Mouse (Mus musculus) E14TG2a.4 (cell line): ENCODE data around the gene Tmem63b.

Experiments used
- H3K27me3 ChIP-seq: 2 replicates; pipeline ENCODE4 v1.6.1; 2014; ENCODE audit warnings: low read length, control low read depth; ENCODE audit not compliant: insufficient read depth
- H3K36me3 ChIP-seq: 2 replicates; pipeline ENCODE4 v1.6.1; 2014; ENCODE audit warnings: low read length, control low read depth; ENCODE audit not compliant: insufficient read depth
- H3K4me1 ChIP-seq: replicated peaks from 2 replicates; pipeline ENCODE4 v1.6.1; 2014; ENCODE audit warnings: low read depth, low read length, control low read depth
- H3K4me3 ChIP-seq: replicated peaks from 2 replicates; pipeline ENCODE4 v1.5.1; 2014; ENCODE audit warnings: mild to moderate bottlenecking, low read length
- H3K9me3 ChIP-seq: 2 replicates; pipeline ENCODE4 v1.6.1; 2014; ENCODE audit warnings: low read length, control low read depth
- CTCF ChIP-seq: conservative IDR thresholded peaks from 2 replicates; pipeline ENCODE4 v1.5.1; 2014; ENCODE audit warnings: low read length
- NANOG ChIP-seq: IDR thresholded peaks from 2 replicates; pipeline ENCODE4 v1.6.1; 2014; ENCODE audit warnings: borderline replicate concordance, low read length, mixed read lengths
- POU5F1 ChIP-seq: IDR thresholded peaks from 2 replicates; pipeline ENCODE4 v1.6.1; 2014; ENCODE audit warnings: low read length, borderline replicate concordance

Tmem63b gene

GRCm38 (mm10) chr17:45653233-45653632 is 33.5 kb downstream of the Tmem63b start:
- TF ChIP-seq NANOG (no peak), CTCF (no peak), POU5F1 (no peak)
- no peaks in the 10 kb centered on the region for H3K27me3 ChIP-seq

GRCm38 (mm10) chr17:45644185-45644584 is 42.5 kb downstream of the Tmem63b start:
- Histone ChIP-seq H3K4me3 (no peak overlapping the region), H3K4me1 (peaks cover 16% of the 10 kb centered on the region), H3K9me3 (peaks cover 2% of the 10 kb centered on the region; the same call in 1 of the 2 replicates), H3K27me3 (no peaks in the 10 kb centered on the region), H3K36me3 (no peaks in the 10 kb centered on the region)
- TF ChIP-seq POU5F1 (no peak), CTCF (peak; percentile 35)

More at GRCm38 (mm10) chr17:45653233-45653632, 33.5 kb downstream of the Tmem63b start:
- Histone ChIP-seq H3K4me1 (peaks cover 15% of the 10 kb centered on the region), H3K4me3 (no peak overlapping the region), H3K36me3 (no peaks in the 10 kb centered on the region), H3K9me3 (no peaks in the 10 kb centered on the region)

GRCm38 (mm10) chr17:45642701-45643100 is 44.0 kb downstream of the Tmem63b start:
- H3K27me3 ChIP-seq: 0 out of 2 replicates have a peak, but pooled peaks cover 3% of the 10 kb centered on the region
- peaks cover 23% of the 10 kb centered on the region for H3K4me1 ChIP-seq
- TF ChIP-seq POU5F1: no peak
- TF ChIP-seq CTCF: peak; percentile 77
- peaks cover 2% of the 10 kb centered on the region; the same call in 1 of the 2 replicates for H3K9me3 ChIP-seq
- H3K4me3 ChIP-seq: peak overlapping the region; percentile 69
- no peaks in the 10 kb centered on the region for H3K36me3 ChIP-seq

GRCm38 (mm10) chr17:45641981-45642380 is 44.7 kb downstream of the Tmem63b start:
- no peaks in the 10 kb centered on the region for H3K36me3 ChIP-seq
- 0 out of 2 replicates have a peak, but pooled peaks cover 3% of the 10 kb centered on the region for H3K27me3 ChIP-seq
- peaks cover 2% of the 10 kb centered on the region; the same call in 1 of the 2 replicates for H3K9me3 ChIP-seq
- peaks cover 23% of the 10 kb centered on the region for H3K4me1 ChIP-seq
- TF ChIP-seq NANOG (no peak), CTCF (no peak), POU5F1 (no peak)
- H3K4me3 ChIP-seq: peak overlapping the region; percentile 69; the same call in 1 of the 2 replicates

- Histone ChIP-seq H3K36me3 (no peaks in the 10 kb centered on the region), H3K4me1 (peaks cover 50% of the 10 kb centered on the region), H3K27me3 (0 out of 2 replicates have a peak, but pooled peaks cover 3% of the 10 kb centered on the region), H3K9me3 (no peaks in the 10 kb centered on the region), H3K4me3 (no peak overlapping the region)
- TF ChIP-seq POU5F1 (no peak), NANOG (no peak), CTCF (no peak)
Observed at GRCm38 (mm10) chr17:45638596-45639295, 48.0 kb downstream of the Tmem63b start.

GRCm38 (mm10) chr17:45634033-45634432 is 52.7 kb downstream of the Tmem63b start:
- H3K27me3 ChIP-seq: 0 out of 2 replicates have a peak, but pooled peaks cover 3% of the 10 kb centered on the region
- no peaks in the 10 kb centered on the region for H3K36me3 ChIP-seq
- H3K4me1 ChIP-seq: peaks cover 79% of the 10 kb centered on the region
- H3K4me3 ChIP-seq: no peak overlapping the region
- H3K9me3 ChIP-seq: no peaks in the 10 kb centered on the region
- TF ChIP-seq CTCF (no peak), NANOG (no peak), POU5F1 (no peak)

- no peaks in the 10 kb centered on the region for H3K36me3 ChIP-seq
Observed at GRCm38 (mm10) chr17:45631940-45632339, 54.8 kb downstream of the Tmem63b start.

GRCm38 (mm10) chr17:45630992-45631391 is 55.7 kb downstream of the Tmem63b start:
- no peak for TF ChIP-seq NANOG
- no peak for TF ChIP-seq CTCF
- TF ChIP-seq POU5F1: no peak
- H3K36me3 ChIP-seq: no peaks in the 10 kb centered on the region
- no peaks in the 10 kb centered on the region for H3K9me3 ChIP-seq
- no peaks in the 10 kb centered on the region for H3K27me3 ChIP-seq
- peaks cover 95% of the 10 kb centered on the region for H3K4me1 ChIP-seq
- peak overlapping the region; percentile 65 for H3K4me3 ChIP-seq

More at GRCm38 (mm10) chr17:45631940-45632339, 54.8 kb downstream of the Tmem63b start:
- H3K9me3 ChIP-seq: no peaks in the 10 kb centered on the region
- H3K4me3 ChIP-seq: no peak overlapping the region
- H3K27me3 ChIP-seq: no peaks in the 10 kb centered on the region
- TF ChIP-seq CTCF (no peak), POU5F1 (no peak), NANOG (no peak)
- peaks cover 95% of the 10 kb centered on the region for H3K4me1 ChIP-seq
